Mouse (Mus musculus): ENCODE data around the gene Plxnd1.

The Plxnd1 gene

DNA sequence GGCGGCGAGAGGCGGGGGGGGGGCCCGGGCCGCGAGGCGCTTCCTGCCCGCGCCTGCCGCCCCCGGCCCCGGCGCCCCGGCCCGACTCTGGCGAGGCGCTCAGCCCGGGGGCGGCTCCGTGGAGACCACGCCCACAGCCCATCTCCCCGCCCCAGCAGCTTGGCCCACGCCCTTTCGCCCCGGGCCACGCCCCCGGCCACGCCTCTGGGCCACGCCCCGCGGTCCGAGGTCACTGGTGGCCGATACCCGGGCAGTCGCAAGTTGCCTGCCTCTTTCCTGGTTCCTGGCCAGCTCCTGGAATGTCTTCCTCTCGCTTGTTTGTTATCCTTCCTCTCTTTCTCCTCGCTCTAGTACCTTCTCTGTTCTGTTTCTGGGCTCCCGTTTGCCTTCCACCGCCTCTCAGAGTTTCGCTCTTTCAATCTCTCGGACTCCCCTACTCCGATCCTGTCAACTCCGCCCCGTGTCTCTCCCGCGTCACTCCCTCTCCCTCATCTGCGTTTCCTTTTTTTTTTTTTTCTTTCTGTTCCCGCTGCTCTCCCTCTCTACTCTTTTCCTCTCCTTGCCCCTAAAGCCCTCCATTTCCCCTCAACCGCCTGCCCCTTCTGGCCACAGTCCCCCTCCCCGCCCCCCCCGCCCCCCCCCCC is at the start of gene Plxnd1:
TSS of gene Plxnd1 (minus strand) at position 129 of the 644 bp plus-strand sequence.
- peak; percentile 92 to 93 for DNase-seq (ENCODE audit: low spot score in 2 of 2)

DNA sequence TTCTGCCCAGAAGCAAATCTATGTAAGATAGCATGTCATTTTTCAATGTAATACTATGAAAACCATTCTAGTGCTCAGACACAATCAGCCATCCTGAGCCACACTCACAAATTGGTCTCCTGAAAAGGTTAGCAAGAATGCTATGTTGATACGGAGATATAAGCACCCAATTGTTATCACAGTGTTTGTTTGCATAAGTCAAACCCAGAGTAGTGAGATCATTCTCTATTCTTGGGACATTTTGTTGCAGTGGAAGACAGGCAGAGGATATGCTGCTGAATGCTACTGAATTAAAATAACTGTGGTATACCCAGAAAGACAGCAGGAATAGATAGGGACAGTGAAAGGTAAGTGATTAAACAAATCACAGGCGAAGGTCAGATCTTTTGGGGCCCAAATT is 49.2 kb upstream of the Plxnd1 start:
- DNase-seq (ENCODE audit: low spot score in 2 of 2), result no peak

DNA sequence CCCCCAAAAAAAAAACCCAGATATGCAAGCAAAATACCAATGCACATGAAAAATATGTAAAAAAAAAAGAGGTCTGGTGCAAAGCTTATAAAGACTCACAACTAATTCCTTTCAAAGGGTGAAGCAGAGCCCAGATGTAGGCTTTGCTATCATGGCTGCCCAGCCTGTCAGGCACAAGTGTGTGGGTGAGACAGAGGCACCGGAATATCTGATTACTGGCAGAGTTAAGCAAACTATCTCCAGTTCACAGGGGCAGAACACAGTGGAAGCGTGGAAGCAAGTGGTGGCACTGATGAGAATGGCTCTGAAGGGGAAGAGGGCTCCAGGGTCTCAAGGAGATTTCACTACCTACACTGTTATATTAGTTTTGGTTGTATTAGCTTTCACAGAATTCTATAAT is 43.4 kb upstream of the Plxnd1 start:
- DNase-seq (ENCODE audit: low spot score in 2 of 2), result no peak

DNA sequence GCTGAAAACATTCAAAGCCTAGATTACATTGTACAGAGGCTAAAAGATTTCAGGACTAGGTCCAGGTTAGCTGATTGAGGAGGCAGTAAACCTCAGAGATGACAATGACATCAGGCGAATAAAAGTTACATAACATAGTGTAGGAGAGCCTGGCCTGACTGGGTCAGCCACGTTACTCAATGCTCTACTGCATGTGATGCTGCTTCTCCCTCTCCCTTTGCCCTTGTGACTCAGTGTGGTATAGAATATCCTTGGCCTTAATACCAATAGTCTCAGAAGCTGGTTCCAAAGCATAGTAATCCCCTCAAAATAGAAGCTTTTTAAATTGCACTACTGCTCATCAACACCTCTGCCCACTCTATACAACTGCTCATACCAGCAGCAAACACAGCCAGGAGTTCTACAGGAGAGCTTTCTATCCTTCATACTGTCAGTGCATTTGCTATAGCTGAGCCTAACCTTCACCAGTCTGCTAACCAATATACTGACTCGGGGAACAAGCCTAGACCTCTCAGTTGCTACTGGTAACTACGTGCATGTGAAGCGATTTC is 42.6 kb upstream of the Plxnd1 start:
- no peak for DNase-seq (ENCODE audit: low spot score in 2 of 2)

DNA sequence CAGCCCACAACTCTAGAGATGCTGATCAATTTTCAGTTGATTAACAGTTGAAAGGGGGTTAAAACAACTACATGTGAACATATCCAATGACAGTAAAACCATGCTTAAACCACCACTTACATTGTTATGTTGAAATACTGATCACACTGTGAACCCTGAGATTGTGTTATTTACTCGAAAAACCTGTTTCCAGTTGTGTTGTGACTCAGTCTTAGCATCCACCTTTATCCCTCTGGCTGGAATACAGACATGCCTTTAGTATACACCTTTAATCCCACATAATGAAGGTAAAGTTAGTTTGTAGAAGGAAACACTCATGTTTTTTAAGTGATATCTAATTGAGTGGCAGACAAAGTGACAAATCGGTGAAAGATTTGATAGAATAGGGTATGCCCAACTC is 41.8 kb upstream of the Plxnd1 start:
- DNase-seq (ENCODE audit: low spot score in 2 of 2), result no peak

DNA sequence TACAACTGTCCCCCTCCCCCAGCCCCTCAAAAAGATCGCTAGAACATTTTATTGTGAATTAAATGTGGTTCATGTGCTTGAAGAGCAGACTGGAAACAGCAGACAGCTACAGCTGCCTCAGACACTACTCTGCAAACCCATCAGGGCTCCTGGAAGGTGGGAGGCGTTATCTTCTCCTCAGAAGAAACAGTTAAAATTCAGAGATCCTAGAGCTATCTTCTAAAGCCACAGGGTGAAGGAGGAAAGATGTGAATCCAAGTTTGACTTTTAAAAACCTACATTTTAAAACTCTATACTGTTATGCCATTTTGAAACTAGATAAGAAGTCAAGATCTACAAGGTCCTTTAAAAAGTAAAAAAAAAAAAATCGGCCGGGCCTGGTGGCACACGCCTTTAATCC is 36.2 kb upstream of the Plxnd1 start:
- DNase-seq (ENCODE audit: low spot score in 2 of 2), result no peak

DNA sequence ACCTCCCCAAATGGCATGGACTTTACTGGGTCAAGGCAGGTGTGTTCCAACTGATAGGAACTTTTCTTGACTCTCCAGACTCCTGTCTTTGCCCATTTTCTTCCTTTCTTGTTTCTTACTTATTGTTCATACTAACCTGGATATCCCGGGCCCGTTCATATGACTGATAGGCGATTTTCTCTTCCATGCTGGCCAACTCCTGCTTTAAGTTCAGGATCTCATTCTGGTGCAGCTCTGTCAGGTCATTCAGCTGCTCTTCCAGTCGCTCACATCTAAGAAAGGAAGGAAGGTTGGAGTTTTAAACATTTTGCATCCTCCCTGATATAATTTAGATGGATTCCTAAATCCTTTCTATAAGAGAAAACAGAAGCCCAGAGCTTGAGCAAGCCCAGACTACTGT is 29.9 kb upstream of the Plxnd1 start:
- no peak for DNase-seq (ENCODE audit: low spot score in 2 of 2)

DNA sequence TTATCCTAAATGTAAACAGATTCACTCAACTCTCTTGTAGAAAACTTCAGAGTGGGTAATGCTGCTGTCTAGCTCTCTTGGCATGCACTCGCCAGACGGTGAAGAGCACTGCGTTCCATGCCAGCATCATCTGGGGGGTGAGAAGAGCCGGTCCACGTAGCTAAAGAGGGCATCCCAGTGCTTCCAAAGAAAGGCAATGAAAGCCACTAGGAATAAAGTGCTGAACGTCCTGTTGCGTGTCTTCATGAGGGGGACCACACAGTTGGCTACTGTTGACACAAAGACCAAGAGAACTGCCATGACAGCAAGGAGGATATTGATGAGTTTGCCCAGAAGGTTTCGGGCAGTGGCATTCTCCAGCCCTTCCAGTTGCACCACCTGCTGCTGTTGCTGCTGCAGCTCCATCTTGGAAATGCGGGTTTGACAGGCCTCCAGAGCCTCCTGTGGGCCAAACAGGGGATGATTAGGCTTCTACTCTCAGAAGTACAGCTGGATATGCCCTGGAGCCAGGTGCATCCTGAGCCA is 27.2 kb upstream of the Plxnd1 start:
- DNase-seq (ENCODE audit: low spot score in 2 of 2), result no peak

DNA sequence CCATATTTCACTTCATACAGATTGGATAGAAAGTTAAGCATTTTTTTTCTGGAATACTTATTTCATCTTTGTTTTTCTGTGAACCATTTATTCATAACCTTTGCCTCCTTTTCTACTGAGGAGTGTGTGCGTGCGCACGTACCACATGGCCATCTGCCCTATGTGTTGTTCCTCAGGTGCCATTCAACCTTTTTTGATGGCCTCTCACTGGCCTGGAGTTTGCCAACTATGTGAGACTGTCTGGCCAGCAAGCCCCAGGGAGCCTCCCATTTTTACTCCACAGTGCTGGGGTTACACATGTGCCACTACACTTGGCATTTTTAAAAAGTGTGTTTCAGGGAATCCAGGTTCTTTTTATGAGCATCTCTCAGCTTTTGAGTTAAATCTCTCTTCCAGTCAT is 21.1 kb upstream of the Plxnd1 start:
- DNase-seq (ENCODE audit: low spot score in 2 of 2), result no peak

DNA sequence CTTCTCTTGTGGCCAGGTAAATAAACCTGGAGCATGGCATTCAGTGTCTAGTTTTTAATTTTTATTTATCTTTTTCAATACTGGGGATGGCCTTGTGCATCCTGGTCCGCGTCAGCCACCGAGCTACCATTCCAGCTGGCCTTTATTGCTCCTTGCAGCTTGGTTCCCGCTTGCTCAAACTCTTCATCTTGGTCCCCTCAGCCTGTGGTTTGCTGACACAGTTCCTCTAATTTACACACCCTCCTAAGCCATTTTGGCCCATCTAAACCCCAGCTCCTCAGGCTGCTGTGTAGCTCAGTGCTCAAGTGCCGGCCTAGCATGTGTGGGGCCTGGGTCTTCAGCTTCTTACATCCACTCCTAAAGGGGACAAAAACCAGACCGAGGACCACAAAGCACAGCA is 19.3 kb upstream of the Plxnd1 start:
- no peak for DNase-seq (ENCODE audit: low spot score in 2 of 2)

DNA sequence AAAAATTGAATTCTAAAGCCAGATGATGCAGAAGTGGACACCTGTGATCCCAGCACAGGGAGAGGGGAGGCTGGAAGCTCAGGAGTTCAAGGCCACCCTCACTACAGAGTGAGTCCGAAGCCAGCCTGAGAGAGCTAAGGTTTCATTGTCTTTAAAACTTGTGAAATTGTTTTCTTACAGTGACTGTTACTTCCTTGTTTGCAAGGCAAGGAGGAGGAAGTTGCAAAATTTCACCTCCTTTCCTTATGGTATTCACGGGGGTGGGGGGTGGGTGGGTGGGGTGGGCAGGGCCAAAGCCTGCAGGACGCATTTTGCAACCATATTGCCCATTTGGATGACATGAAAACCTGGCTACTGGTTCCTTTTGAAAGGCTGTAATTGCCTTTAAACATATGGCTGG is 18.9 kb upstream of the Plxnd1 start:
- DNase-seq (ENCODE audit: low spot score in 2 of 2), result no peak

DNA sequence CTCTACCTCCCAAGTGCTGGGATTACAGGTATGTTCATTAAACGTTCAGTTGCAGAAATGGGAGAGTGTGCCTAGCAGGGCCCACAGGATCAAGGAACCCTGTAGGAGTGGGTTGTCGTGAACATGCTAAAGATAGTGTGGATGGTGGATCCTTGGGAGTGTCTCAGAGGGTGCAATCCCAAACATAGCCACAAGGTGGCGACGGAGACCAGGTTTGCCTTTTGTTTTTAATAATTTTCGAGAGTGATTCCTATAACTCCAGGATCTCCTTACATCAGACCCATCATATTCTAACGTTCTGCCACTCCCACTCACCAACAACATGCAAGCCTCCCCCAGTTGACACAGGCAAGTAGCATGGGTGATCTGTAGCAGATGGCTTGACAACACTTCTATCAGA is 15.7 kb upstream of the Plxnd1 start:
- DNase-seq (ENCODE audit: low spot score in 2 of 2), result peak; percentile 68 to 84

DNA sequence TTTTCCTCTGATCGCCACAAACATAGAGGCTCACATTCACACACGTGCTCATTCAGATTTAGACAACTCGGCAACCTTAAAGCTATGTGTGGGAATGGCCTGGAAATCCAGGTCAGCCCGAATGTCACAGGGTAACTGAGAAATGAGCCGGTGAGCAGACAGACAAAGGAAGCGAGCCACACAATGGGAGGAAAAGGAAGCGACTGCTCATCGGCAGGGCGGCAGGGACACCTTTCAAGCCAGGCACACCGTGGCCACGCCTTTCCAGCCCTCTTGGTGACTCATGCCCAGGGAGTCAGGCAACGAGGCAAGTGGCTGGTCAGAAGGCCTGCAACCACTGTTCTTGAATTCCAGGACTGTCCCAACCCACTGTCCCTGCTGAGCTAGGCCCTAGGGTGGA is 14.6 kb upstream of the Plxnd1 start:
- DNase-seq (ENCODE audit: low spot score in 2 of 2), result no peak

DNA sequence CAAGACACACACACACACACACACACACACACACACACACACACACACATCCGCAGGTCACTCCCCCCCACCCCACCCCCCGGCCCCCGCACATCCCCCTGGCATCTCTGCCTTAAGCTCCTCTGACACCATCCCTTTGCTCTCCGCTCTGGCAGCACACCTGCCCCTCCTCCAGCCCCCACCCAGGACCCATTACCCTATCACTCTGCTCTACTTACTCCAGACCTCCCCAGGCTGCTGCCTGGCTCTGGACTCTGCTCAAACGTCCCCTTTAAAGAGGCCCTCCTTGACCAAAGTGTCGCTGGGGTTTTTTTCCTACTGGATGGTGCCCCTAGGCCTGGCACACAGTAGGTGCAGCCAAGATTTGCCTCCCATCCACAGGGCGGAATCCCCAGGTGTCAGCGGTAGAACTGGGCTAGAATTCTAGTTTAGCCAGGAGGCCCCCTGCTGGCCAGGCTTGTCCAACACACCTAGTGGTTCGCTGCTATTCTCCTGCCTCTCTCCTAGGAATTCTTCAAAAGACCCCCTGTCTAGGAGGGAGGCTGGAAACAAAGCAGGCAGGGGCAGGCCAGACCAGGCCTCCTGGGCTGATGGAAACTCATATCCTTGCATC is 12.9 kb upstream of the Plxnd1 start:
- peak in 1 of 2 experiments; percentile 76 for DNase-seq (ENCODE audit: low spot score in 2 of 2)

DNA sequence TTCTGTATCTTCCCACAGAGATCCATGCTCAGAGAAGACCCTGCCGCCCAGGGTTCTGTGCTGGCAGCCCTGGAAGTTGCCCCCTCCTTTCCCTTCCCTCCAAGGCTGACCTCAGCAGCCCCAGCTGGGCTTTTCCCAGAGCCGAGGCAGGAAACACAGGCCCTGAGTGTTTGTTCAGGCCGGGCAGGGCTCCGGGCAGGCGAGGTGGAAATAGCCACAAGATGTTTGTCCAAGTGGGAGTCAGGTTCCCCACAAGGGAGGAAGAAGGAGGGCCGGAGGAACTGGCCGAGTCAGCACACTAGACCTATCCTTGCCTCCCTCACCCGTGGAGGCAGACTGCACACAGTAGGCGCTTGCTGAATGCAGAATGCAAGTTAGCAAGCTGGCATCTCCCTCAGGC is 11.9 kb upstream of the Plxnd1 start:
- DNase-seq (ENCODE audit: low spot score in 2 of 2), result peak in 1 of 2 experiments; percentile 60

DNA sequence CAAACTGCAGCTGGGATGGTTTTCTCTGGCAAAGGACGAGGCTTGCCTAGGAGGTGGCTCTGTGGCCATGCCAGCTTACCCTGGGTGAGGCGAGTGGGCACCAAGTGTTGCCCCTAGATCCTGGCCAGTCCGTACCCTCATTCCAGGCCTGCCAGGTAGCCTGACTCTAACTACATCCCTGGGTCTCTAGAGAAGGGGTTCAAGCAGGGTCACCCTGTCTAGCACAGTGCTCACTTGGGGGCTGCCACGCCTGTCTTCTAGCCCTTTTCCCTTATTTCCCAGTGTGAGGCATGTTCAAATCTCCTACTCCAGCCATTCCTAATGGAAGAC is 11.1 kb upstream of the Plxnd1 start:
- no peak for DNase-seq (ENCODE audit: low spot score in 2 of 2)

DNA sequence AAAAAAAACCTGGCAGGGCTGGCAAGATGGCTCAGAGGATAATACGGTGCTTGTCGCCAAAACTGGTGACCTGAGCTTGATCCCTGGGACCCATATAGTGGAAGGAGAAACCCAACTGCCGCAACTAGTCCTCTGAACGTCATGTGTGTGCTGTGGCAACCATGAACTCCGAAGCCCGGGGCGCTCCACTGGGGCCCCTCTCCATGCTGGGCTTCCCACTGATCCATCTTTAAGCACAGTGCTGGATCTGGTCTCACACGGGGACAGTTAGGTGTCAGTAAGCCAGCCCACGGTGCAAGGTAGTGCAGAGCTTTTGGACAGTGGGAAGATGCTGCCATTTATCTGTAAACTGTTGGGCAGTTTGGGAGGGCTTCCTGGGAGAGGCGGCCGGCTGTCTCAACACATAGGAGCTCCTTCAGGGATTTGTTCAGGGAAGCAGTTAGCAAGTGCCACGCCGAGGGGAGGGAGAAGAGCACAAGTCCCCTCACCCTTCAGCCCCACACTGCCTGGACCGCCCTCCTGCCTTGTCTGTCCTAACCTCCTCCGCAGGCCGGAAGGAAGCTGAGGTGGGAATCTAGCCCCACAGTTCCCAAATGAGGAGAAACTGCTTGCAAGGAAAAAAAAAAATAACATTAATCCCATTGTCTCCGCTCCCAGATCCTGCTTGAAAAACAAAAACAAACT is 10.6 kb upstream of the Plxnd1 start:
- DNase-seq (ENCODE audit: low spot score in 2 of 2), result no peak

DNA sequence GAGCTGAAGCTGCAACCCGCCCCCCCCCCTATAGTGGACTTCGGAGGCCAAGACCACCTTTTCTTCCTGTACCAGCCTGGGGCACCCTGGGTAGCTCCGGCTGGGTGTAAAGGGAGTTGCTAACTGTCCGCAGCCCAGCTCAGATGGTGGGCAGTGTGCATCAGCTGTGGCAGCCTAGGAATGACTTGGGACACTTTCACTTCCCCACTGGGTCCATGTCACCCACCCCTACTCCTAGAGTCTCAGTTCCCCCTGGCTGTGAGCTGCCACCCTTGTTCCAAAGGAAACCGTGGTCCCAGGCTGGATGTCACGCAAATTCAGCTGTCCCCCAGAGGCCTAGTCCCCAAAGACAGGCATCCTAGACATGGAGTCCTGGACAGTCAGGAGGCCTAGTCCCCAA is 9.9 kb upstream of the Plxnd1 start:
- no peak for DNase-seq (ENCODE audit: low spot score in 2 of 2)

DNA sequence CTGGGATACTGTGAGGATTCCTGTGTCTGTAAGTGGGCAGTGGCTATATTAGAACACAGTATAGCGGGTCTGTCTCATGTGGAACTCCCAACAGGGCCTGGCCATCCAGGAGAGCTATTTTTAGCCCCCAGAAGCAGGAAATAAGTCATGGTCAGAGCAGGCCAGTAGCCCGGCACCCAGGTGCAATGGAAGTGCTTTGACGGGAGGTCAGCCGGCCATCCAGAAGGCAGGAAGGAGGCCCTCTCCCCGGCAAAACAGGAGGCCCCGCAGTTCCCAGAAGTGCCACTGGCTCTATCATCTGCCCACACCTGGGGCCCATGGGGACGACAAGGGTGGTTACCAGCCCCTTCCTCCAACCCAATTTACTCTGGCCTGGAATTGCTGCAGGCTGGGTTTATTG is 9.3 kb upstream of the Plxnd1 start:
- DNase-seq (ENCODE audit: low spot score in 2 of 2), result no peak

DNA sequence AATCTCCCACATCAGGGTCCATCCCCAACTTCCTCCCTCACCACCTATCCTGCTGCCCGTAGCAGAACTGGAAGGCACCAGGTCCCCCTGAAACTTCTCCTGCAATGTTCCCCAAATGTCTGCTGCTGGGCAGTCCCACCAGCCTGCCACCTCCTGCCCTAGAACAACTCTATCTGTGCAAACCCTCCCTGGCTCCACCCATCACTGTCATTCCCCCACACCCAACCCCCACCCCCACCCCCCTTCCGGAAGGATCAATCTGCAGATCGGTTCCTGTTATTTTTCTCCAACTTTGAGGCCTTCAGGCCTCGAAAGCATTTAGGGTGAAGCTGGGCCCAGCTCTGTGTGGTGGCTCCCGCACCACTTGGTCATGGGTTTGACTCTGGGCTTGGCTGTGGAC is 8.7 kb upstream of the Plxnd1 start:
- no peak for DNase-seq (ENCODE audit: low spot score in 2 of 2)

DNA sequence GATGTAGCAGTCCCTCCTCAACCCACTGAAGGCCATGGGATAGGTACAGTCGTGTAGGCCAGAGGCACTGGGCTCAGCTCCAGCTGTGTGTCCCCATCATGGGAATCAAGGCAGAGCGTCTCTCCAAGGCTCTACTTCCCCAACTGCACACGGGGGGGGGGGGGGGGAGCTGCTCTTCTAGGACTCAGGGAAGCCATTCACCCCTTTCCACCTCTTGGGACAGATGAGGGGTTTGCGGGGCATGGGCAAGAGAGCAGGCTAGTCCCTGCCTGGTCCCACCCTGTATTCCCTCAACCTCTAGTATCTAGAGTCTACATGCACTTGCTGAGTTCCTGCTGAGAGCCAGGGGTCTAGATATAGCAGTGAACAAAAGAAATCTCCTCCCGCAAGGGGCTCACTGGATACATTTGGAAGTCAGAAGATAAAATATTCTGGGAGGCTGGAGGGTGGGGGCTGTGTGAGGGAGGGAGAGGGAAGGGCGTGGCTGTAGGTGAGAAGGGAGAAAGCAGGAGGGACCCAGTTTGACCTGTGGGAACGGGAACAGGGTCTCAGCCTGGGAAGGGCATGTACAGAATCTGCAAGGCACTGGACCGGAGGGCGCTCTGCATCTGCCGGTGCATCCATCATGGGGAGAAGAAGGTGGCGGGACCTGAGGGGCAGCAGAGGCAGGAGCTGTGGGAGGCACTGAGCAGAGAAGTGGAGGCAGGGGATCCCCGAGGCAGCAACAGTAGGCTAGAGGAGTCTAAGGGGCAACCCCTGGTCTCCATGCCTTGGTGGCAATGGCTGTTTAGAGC is 7.7 kb upstream of the Plxnd1 start:
- no peak for DNase-seq (ENCODE audit: low spot score in 2 of 2)

DNA sequence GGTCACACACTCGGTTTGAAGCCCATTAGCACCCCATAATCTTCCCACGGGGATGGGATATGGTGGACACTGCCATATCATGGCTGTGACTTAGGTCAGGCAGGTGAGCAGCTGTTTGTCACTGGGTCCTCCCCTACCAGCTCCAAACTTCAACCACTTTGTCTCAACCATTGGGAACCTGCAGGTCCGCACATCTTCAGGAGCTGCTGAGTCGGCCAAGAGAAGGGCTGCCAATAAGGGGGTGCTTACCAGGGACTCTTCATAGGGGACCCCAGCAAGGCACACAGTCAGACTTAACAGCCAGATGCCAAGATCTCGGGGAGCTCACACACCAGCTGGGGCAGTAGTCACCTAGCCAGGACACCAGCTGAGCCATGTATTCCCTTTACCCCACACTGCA is 6.0 kb upstream of the Plxnd1 start:
- DNase-seq (ENCODE audit: low spot score in 2 of 2), result no peak

All from urinary bladder, postnatal 4 days (tissue).